ENCODE assay signal across 8 mouse cellular contexts in the genomic region with DNA sequence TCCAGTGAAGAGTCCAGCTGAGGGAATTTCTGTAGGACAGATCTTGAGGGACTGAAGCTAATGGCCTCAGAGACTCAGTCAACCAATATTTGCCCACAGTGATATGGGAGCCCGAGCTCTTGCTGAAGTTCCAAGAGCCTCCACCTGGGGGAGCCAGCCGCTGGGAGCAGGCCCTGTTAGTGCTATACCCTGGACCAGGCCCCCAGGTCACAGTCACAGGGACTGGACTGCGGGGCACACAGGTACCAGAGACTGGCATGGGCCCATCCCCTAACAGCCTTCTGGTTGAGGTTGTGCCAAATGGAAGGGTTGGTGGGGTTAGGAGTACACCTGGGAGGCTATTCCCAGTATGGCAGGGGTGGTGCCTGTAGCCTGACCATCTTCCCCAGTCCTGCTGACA. TPM values are rescaled to one million over a fixed set of nuclear protein-coding genes. Genes with fewer than 3 reads are reported as not detected.
A peak's percentile ranks its signal among the peaks of the same experiment; 100 is the strongest.
DNase-seq lines count a peak whose midpoint lies in the region; ATAC-seq and TF ChIP-seq lines count a peak whose summit lies in the region.

No protein-coding gene starts in this region.

- no peak for TF ChIP-seq EP300 in MEL (IDR thresholded peaks at IDR 0.05; ENCODE audit: low read depth in 1 of 2, low read length in 2 of 2)

- DNase-seq in MEL (ENCODE audit: low read depth, low spot score), result peak; percentile 81
- DNase-seq in brain, embryonic 14.5 days (ENCODE audit: low read depth), result peak; percentile 52
- DNase-seq in heart, postnatal 14 days, result peak; percentile 70 to 87
- DNase-seq in layer of hippocampus, adult 18-20 months (ENCODE audit: low spot score in 2 of 2), result peak; percentile 60 to 84
- DNase-seq in retina, embryonic 14.5 days (ENCODE audit: low spot score), result peak; percentile 85
- DNase-seq in urinary bladder, postnatal 25 days (ENCODE audit: low spot score), result peak; percentile 78

- no peak; a peak in 1 of 4 replicates for TF ChIP-seq POLR2A in MEL (IDR thresholded peaks at IDR 0.05; ENCODE audit: control insufficient read depth in 1 of 2, insufficient read depth in 1 of 2, low read depth in 1 of 2, low read length in 2 of 2, poor library complexity in 1 of 2)
- no peak for TF ChIP-seq POLR2A in brain, embryonic 14.5 days (IDR thresholded peaks at IDR 0.05; ENCODE audit: borderline replicate concordance, extremely low read depth, insufficient read depth, insufficient read length, poor library complexity, severe bottlenecking)

- no peak overlapping the region for H3K4me2 ChIP-seq in lung, embryonic 16.5 days (ENCODE audit: low read depth, low read length)

- H3K4me1 ChIP-seq in MEL (ENCODE audit: control insufficient read depth in 1 of 2, insufficient read depth in 2 of 2, low read length in 2 of 2), result 0 out of 4 replicates have a peak, but pooled peaks cover 0 to 5% of the 10 kb centered on the region in 2 experiments
- peaks cover 30% of the 10 kb centered on the region for H3K4me1 ChIP-seq in lung, embryonic 16.5 days (replicated peaks; ENCODE audit: control insufficient read depth, insufficient read depth, low read length)

- TF ChIP-seq RAD21 in MEL (IDR thresholded peaks at IDR 0.05; ENCODE audit: low read depth, low read length), result peak; percentile 71

- ATAC-seq in erythroblast, adult 5-6 weeks (replicated peaks; ENCODE audit: low FRiP score, poor library complexity, severe bottlenecking), result peak; percentile 68
- ATAC-seq in lung, embryonic 16.5 days (ENCODE audit: low read depth), result peak; percentile 39

- TF ChIP-seq CTCF in MEL (IDR thresholded peaks at IDR 0.05 in 2 of 3, conservative IDR thresholded peaks at IDR 0.05 in 1 of 3; ENCODE audit: control insufficient read depth in 1 of 3, insufficient read depth in 1 of 3, low read depth in 2 of 3, low read length in 3 of 3, poor library complexity in 1 of 3, severe bottlenecking in 1 of 3), result peak; percentile 74 to 87 (median 83)
- peak; percentile 76 for TF ChIP-seq CTCF in brain, embryonic 14.5 days (IDR thresholded peaks at IDR 0.05; ENCODE audit: borderline replicate concordance, extremely low read depth, insufficient read depth, insufficient read length)

- no peaks in the 10 kb centered on the region for H3K9me3 ChIP-seq in MEL (replicated peaks; ENCODE audit: insufficient read depth, low read length)
- no peaks in the 10 kb centered on the region for H3K9me3 ChIP-seq in lung, embryonic 16.5 days (ENCODE audit: control insufficient read depth, low read length)

- intact Hi-C loops in heart, postnatal 14 days (cut with DNase I), result no loop called here

- no peaks in the 10 kb centered on the region for H3K36me3 ChIP-seq in MEL (ENCODE audit: control insufficient read depth in 1 of 2, insufficient read depth in 2 of 2, low read length in 2 of 2)
- H3K36me3 ChIP-seq in lung, embryonic 16.5 days (ENCODE audit: control insufficient read depth, insufficient read depth, low read length), result peaks cover 39% of the 10 kb centered on the region

- 10% methylated on average over 3 of the region's 3 CpGs for WGBS in lung, embryonic 16.5 days

- H3K79me2 ChIP-seq in MEL (ENCODE audit: control insufficient read depth, insufficient read depth, low read length, poor library complexity), result peaks cover 7% of the 10 kb centered on the region

- no peak overlapping the region for H3K4me3 ChIP-seq in MEL (ENCODE audit: control insufficient read depth in 1 of 2, insufficient read depth in 1 of 2, low read depth in 2 of 2, low read length in 2 of 2)
- no peak overlapping the region for H3K4me3 ChIP-seq in lung, embryonic 16.5 days (ENCODE audit: low read length)

- H3K27ac ChIP-seq in MEL (ENCODE audit: control insufficient read depth, low read depth, low read length), result no peak overlapping the region
- no peak overlapping the region for H3K27ac ChIP-seq in lung, embryonic 16.5 days (ENCODE audit: low read length)

- no peaks in the 10 kb centered on the region for H3K27me3 ChIP-seq in MEL (ENCODE audit: control insufficient read depth in 1 of 2, insufficient read depth in 2 of 2, low read length in 2 of 2)
- H3K27me3 ChIP-seq in lung, embryonic 16.5 days (ENCODE audit: control insufficient read depth, insufficient read depth, low read depth, low read length), result peaks cover 17% of the 10 kb centered on the region

- H3K9ac ChIP-seq in MEL (ENCODE audit: control insufficient read depth, low read depth, low read length, poor library complexity, severe bottlenecking), result no peak overlapping the region
- no peak overlapping the region for H3K9ac ChIP-seq in lung, embryonic 16.5 days (ENCODE audit: low read length)

TF ChIP-seq in MEL, 35 proteins besides CTCF, POLR2A, EP300 and RAD21 (continues in another document):
- TF ChIP-seq NRF1 (IDR thresholded peaks at IDR 0.05; ENCODE audit: insufficient read depth, low read depth, low read length, poor library complexity, severe bottlenecking) (0 out of 2 replicates have a peak, but pooled peaks have one; percentile 10), TCF12 (IDR thresholded peaks at IDR 0.05; ENCODE audit: low read depth, low read length) (peak; percentile 15; the same call in 1 of the 2 replicates), SMC3 (IDR thresholded peaks at IDR 0.05; ENCODE audit: low read depth, low read length) (peak; percentile 78), MXI1 (IDR thresholded peaks at IDR 0.05; ENCODE audit: low read depth, low read length) (no peak), SIN3A (IDR thresholded peaks at IDR 0.05; ENCODE audit: low read length) (peak; percentile 48), MYC (IDR thresholded peaks at IDR 0.05; ENCODE audit: low read depth, low read length) (0 out of 2 replicates have a peak, but pooled peaks have one; percentile 11), ZC3H11A (IDR thresholded peaks at IDR 0.05; ENCODE audit: low read depth, low read length) (peak; percentile 58), MAZ (IDR thresholded peaks at IDR 0.05; ENCODE audit: low read depth, low read length) (peak; percentile 67; the same call in 1 of the 2 replicates), JUND (IDR thresholded peaks at IDR 0.05; ENCODE audit: low read depth, low read length) (0 out of 2 replicates have a peak, but pooled peaks have one; percentile 41), HCFC1 (IDR thresholded peaks at IDR 0.05; ENCODE audit: low read depth, low read length) (peak; percentile 11; the same call in 1 of the 2 replicates)

RNA-seq across cellular contexts. Expression of gene Amh, which starts 0.9 kb away (rescaled TPM):
- 0.42 and 0.59 TPM in 2 replicates for total RNA-seq in MEL (2012; rRNA removed)
- polyA plus RNA-seq in MEL (2012; ENCODE audit: insufficient read depth in 1 of 2, insufficient read length in 2 of 2, low read depth in 1 of 2, low replicate concordance in 2 of 2, missing spikeins in 1 of 2), result 1 to 10 TPM in 1 of 2 experiments, not detected in 1; 1.1 TPM
- 1.7 and 2.1 TPM in 2 replicates for polyA plus RNA-seq in brain, embryonic 14.5 days (2012; rRNA removed)
- total RNA-seq in erythroblast, adult 5-6 weeks (2015; ENCODE audit: low replicate concordance), result not detected in 2 replicates
- total RNA-seq in erythroblast, adult 5-6 weeks (2017; ENCODE audit: low replicate concordance), result not detected in 2 replicates
- under 1 TPM; 0.56 to 0.65 TPM for total RNA-seq in heart, postnatal 14 days (2021)
- total RNA-seq in layer of hippocampus, adult 18-20 months (2021), result 1 to 10 TPM; 3.3 to 3.6 TPM
- polyA plus RNA-seq in lung, embryonic 16.5 days (2015; fragmentation: Nextera tagmentation; extraction: Ambion mirVana), result 0.13 TPM in 1 of 2 replicates, not detected in the other

RNA-seq across cellular contexts. Expression of gene Jsrp1, which starts 7.4 kb away (rescaled TPM):
- not detected in 2 replicates for total RNA-seq in MEL (2012; rRNA removed)
- polyA plus RNA-seq in MEL (2012; ENCODE audit: insufficient read depth in 1 of 2, insufficient read length in 2 of 2, low read depth in 1 of 2, low replicate concordance in 2 of 2, missing spikeins in 1 of 2), result under 1 TPM in 1 of 2 experiments, not detected in 1; 0.39 TPM
- 0.21 and 0.45 TPM in 2 replicates for polyA plus RNA-seq in brain, embryonic 14.5 days (2012; rRNA removed)
- total RNA-seq in erythroblast, adult 5-6 weeks (2015; ENCODE audit: low replicate concordance), result not detected in 2 replicates
- total RNA-seq in erythroblast, adult 5-6 weeks (2017; ENCODE audit: low replicate concordance), result not detected in 2 replicates
- total RNA-seq in heart, postnatal 14 days (2021), result not detected
- 1 to 10 TPM; 2.2 to 3.0 TPM for total RNA-seq in layer of hippocampus, adult 18-20 months (2021)
- polyA plus RNA-seq in lung, embryonic 16.5 days (2015; fragmentation: Nextera tagmentation; extraction: Ambion mirVana), result 1.3 and 2.6 TPM in 2 replicates

RNA-seq across cellular contexts. Expression of gene Plekhj1, which starts 7.5 kb away (rescaled TPM):
- 79.8 and 86.9 TPM in 2 replicates for total RNA-seq in MEL (2012; rRNA removed)
- polyA plus RNA-seq in MEL (2012; ENCODE audit: insufficient read depth in 1 of 2, insufficient read length in 2 of 2, low read depth in 1 of 2, low replicate concordance in 2 of 2, missing spikeins in 1 of 2), result 100 to 1,000 TPM in 1 of 2 experiments, not detected in 1; 217 TPM
- 88.7 and 125 TPM in 2 replicates for polyA plus RNA-seq in brain, embryonic 14.5 days (2012; rRNA removed)
- total RNA-seq in erythroblast, adult 5-6 weeks (2015; ENCODE audit: low replicate concordance), result 24.5 and 45.2 TPM in 2 replicates
- 8.2 and 13.9 TPM in 2 replicates for total RNA-seq in erythroblast, adult 5-6 weeks (2017; ENCODE audit: low replicate concordance)
- total RNA-seq in heart, postnatal 14 days (2021), result 10 to 100 TPM; 35.7 to 36.3 TPM
- 10 to 100 TPM; 63.3 to 71.2 TPM for total RNA-seq in layer of hippocampus, adult 18-20 months (2021)
- polyA plus RNA-seq in lung, embryonic 16.5 days (2015; fragmentation: Nextera tagmentation; extraction: Ambion mirVana), result 92.7 and 100 TPM in 2 replicates

RNA-seq across cellular contexts. Expression of gene Sf3a2, which starts 7.9 kb away (rescaled TPM):
- 50.4 and 52.0 TPM in 2 replicates for total RNA-seq in MEL (2012; rRNA removed)
- polyA plus RNA-seq in MEL (2012; ENCODE audit: insufficient read depth in 1 of 2, insufficient read length in 2 of 2, low read depth in 1 of 2, low replicate concordance in 2 of 2, missing spikeins in 1 of 2), result 100 to 1,000 TPM in 1 of 2 experiments, not detected in 1; 210 TPM
- polyA plus RNA-seq in brain, embryonic 14.5 days (2012; rRNA removed), result 76.3 and 77.0 TPM in 2 replicates
- total RNA-seq in erythroblast, adult 5-6 weeks (2015; ENCODE audit: low replicate concordance), result 19.6 and 26.5 TPM in 2 replicates
- total RNA-seq in erythroblast, adult 5-6 weeks (2017; ENCODE audit: low replicate concordance), result 7.2 and 11.2 TPM in 2 replicates
- total RNA-seq in heart, postnatal 14 days (2021), result 10 to 100 TPM; 27.0 to 31.6 TPM
- 10 to 100 TPM; 52.3 to 57.3 TPM for total RNA-seq in layer of hippocampus, adult 18-20 months (2021)
- polyA plus RNA-seq in lung, embryonic 16.5 days (2015; fragmentation: Nextera tagmentation; extraction: Ambion mirVana), result 60.9 and 75.7 TPM in 2 replicates

RNA-seq across cellular contexts. Expression of gene Oaz1, which starts 20.5 kb away (rescaled TPM):
- 983 and 1,061 TPM in 2 replicates for total RNA-seq in MEL (2012; rRNA removed)
- 1,000 to 10,000 TPM in 1 of 2 experiments, not detected in 1; 1,528 TPM for polyA plus RNA-seq in MEL (2012; ENCODE audit: insufficient read depth in 1 of 2, insufficient read length in 2 of 2, low read depth in 1 of 2, low replicate concordance in 2 of 2, missing spikeins in 1 of 2)
- polyA plus RNA-seq in brain, embryonic 14.5 days (2012; rRNA removed), result 685 and 1,025 TPM in 2 replicates
- total RNA-seq in erythroblast, adult 5-6 weeks (2015; ENCODE audit: low replicate concordance), result 1,067 and 1,159 TPM in 2 replicates
- total RNA-seq in erythroblast, adult 5-6 weeks (2017; ENCODE audit: low replicate concordance), result 242 and 348 TPM in 2 replicates
- 100 to 1,000 TPM; 893 to 962 TPM for total RNA-seq in heart, postnatal 14 days (2021)
- total RNA-seq in layer of hippocampus, adult 18-20 months (2021), result 100 to 1,000 TPM; 518 to 519 TPM
- polyA plus RNA-seq in lung, embryonic 16.5 days (2015; fragmentation: Nextera tagmentation; extraction: Ambion mirVana), result 1,799 and 1,972 TPM in 2 replicates
